Mouse (Mus musculus) lung, embryonic 14.5 days (tissue): ENCODE measurements around the gene Cpne2. TPM values are rescaled to one million over a fixed set of nuclear protein-coding genes. Genes with fewer than 3 reads are reported as not detected.

ENCODE experiments used
- ATAC-seq: fragments of 200-750 bp; cut with Nextera tagmentation; 2 replicates; pipeline ENCODE4 v1.8.0; 2017; ENCODE audit warnings: mild to moderate bottlenecking, moderate TSS enrichment, moderate library complexity; ENCODE audit not compliant: insufficient read depth
- DNase-seq: peaks from one replicate; pipeline ENCODE4 v3.0.0-alpha.2; 2015
- H3K27ac ChIP-seq: fragments of 300-500 bp; sonication (generic); 2 replicates; pipeline ENCODE4 v1.5.1; 2014; ENCODE audit warnings: low read depth, mild to moderate bottlenecking, moderate library complexity
- H3K27me3 ChIP-seq: fragments of 300-500 bp; sonication (generic); 2 replicates; pipeline ENCODE4 v1.6.1; 2014; ENCODE audit warnings: low read length, control low read depth; ENCODE audit not compliant: insufficient read depth
- H3K36me3 ChIP-seq: fragments of 300-500 bp; sonication (generic); 2 replicates; pipeline ENCODE4 v1.6.1; 2014; ENCODE audit warnings: control low read depth; ENCODE audit not compliant: insufficient read depth
- H3K4me1 ChIP-seq: fragments of 300-500 bp; sonication (generic); 2 replicates; pipeline ENCODE4 v1.6.1; 2014; ENCODE audit warnings: antibody characterized with exemption, control low read depth; ENCODE audit not compliant: insufficient read depth
- H3K4me2 ChIP-seq: fragments of 300-500 bp; sonication (generic); 2 replicates; pipeline ENCODE4 v1.6.1; 2014; ENCODE audit warnings: mild to moderate bottlenecking
- H3K4me3 ChIP-seq: fragments of 300-500 bp; sonication (generic); 2 replicates; pipeline ENCODE4 v1.5.1; 2014; ENCODE audit warnings: low read depth, low read length
- H3K9ac ChIP-seq: fragments of 300-500 bp; sonication (generic); 2 replicates; pipeline ENCODE4 v1.6.1; 2014
- H3K9me3 ChIP-seq: fragments of 300-500 bp; sonication (generic); 2 replicates; pipeline ENCODE4 v1.6.1; 2016; ENCODE audit warnings: low read depth, low read length, control low read depth
- CTCF ChIP-seq: IDR thresholded peaks from 2 replicates; pipeline ENCODE4 v1.5.1; 2016; ENCODE audit warnings: antibody characterized with exemption, low read depth
- WGBS: fragments of 180-500 bp; shearing (Covaris S2); extraction: QIAGEN DNeasy Blood & Tissue Kit; methylation state at CpG from one replicate; pipeline ENCODE4 v1.1.7; 2014; 5-methylcytosine and 5-hydroxymethylcytosine counted together
- polyA plus RNA-seq: library from polyadenylated mRNA; unstranded; fragments of >200 nt; fragmentation: Nextera tagmentation; extraction: Ambion mirVana; gene quantifications from 2 replicates; pipeline ENCODE4 v1.2.1, GENCODE M21; 2014

Cpne2 gene
- polyA plus RNA-seq, 1 experiment from 2014 or later, result 12.1 TPM

GRCm38 (mm10) chr8:94515430-94516208 is 17.2 kb upstream of the Cpne2 start:
- Histone ChIP-seq H3K4me3 (no peak overlapping the region), H3K36me3 (no peaks in the 10 kb centered on the region), H3K9ac (no peak overlapping the region), H3K4me2 (no peak overlapping the region), H3K9me3 (no peaks in the 10 kb centered on the region), H3K27me3 (no peaks in the 10 kb centered on the region), H3K27ac (no peak overlapping the region), H3K4me1 (no peaks in the 10 kb centered on the region)
- 67% methylated on average over 5 of the region's 5 CpGs for WGBS
- ATAC-seq (no peak), DNase-seq (no peak)
- no peak for TF ChIP-seq CTCF

DNA sequence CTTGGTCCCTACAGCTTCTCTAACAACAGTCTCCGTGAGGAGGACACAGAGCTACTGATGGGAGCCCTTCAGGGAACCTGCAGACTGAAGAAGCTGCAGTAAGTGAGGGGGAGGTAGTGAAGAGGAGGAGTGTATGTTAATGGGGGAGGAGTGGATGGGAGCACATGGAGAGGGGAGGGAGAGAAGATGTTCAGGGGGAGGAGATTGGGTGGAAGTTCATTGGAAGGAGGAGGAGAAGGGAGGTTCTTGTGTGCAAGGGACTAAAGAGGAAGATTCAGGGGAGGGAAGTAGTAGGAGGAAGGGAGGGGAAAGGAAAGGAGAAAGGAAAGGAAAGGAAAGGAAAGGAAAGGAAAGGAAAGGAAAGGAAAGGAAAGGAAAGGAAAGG is 16.6 kb upstream of the Cpne2 start:
- Histone ChIP-seq H3K27me3 (no peaks in the 10 kb centered on the region), H3K27ac (no peak overlapping the region), H3K9ac (no peak overlapping the region), H3K4me2 (no peak overlapping the region), H3K36me3 (no peaks in the 10 kb centered on the region), H3K4me1 (no peaks in the 10 kb centered on the region), H3K9me3 (no peaks in the 10 kb centered on the region), H3K4me3 (no peak overlapping the region)
- DNase-seq (no peak), ATAC-seq (no peak)
- WGBS, result 17% methylated on average over 1 of the region's 1 CpGs
- no peak for TF ChIP-seq CTCF

GRCm38 (mm10) chr8:94516766-94517165 is 16.0 kb upstream of the Cpne2 start:
- H3K4me2 ChIP-seq, result no peak overlapping the region
- no peak for DNase-seq
- TF ChIP-seq CTCF, result no peak
- H3K4me1 ChIP-seq, result no peaks in the 10 kb centered on the region
- H3K27me3 ChIP-seq, result no peaks in the 10 kb centered on the region
- H3K27ac ChIP-seq, result no peak overlapping the region
- 66% methylated on average over 3 of the region's 3 CpGs for WGBS
- ATAC-seq, result no peak
- no peaks in the 10 kb centered on the region for H3K9me3 ChIP-seq
- no peak overlapping the region for H3K9ac ChIP-seq
- H3K4me3 ChIP-seq, result no peak overlapping the region
- H3K36me3 ChIP-seq, result no peaks in the 10 kb centered on the region

GRCm38 (mm10) chr8:94518331-94518730 is 14.5 kb upstream of the Cpne2 start:
- H3K36me3 ChIP-seq, result no peaks in the 10 kb centered on the region
- no peaks in the 10 kb centered on the region for H3K27me3 ChIP-seq
- ATAC-seq, result no peak
- no peak overlapping the region for H3K4me2 ChIP-seq
- H3K27ac ChIP-seq, result no peak overlapping the region
- no peak for TF ChIP-seq CTCF
- WGBS, result 65% methylated on average over 10 of the region's 10 CpGs
- H3K4me3 ChIP-seq, result no peak overlapping the region
- no peak overlapping the region for H3K9ac ChIP-seq
- H3K9me3 ChIP-seq, result no peaks in the 10 kb centered on the region
- no peaks in the 10 kb centered on the region for H3K4me1 ChIP-seq
- no peak for DNase-seq

DNA sequence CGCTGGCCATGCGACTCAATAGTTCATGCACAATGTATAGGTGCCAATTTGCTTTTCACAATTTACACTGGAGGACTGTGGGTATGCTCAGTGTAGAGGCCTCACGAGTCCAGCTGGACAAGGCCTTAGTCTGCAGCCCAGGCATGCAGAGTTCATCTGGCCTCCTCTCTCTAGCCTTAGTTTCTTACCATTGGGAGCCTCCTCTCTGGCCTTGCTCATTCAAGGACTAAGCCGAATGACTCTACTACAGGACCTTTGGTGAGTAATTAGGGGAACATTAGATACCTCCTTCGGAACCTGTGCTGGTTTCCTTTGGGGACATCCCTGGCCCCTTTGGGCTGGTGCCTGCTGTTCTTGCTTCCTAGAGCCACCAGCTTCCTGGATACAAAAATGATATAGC is 13.8 kb upstream of the Cpne2 start:
- H3K4me1 ChIP-seq, result no peaks in the 10 kb centered on the region
- no peak overlapping the region for H3K27ac ChIP-seq
- ATAC-seq (no peak), DNase-seq (no peak)
- H3K27me3 ChIP-seq, result no peaks in the 10 kb centered on the region
- H3K4me2 ChIP-seq, result no peak overlapping the region
- TF ChIP-seq CTCF, result no peak
- H3K9ac ChIP-seq, result no peak overlapping the region
- H3K9me3 ChIP-seq, result no peaks in the 10 kb centered on the region
- no peaks in the 10 kb centered on the region for H3K36me3 ChIP-seq
- 88% methylated on average over 5 of the region's 5 CpGs for WGBS
- H3K4me3 ChIP-seq, result no peak overlapping the region

DNA sequence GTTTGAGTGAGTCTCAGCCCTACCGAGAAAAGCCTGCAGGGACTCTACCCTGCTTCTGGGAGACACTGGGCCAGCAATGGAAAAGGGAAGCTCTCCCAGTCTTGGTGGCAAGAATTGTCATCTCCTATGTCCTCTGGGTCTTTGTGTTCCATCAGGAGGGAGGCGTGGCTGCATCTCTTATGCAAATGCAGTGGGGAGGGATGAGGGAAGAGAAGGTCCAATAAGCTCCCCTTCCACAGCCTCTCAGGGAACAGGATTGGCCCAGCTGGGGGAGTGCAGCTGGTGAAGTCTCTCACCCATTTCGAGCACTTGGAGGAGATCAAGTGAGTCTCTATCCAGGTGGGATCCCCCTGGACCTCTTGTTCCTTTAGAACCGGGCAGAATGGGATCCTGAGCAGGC is 11.3 kb upstream of the Cpne2 start:
- Histone ChIP-seq H3K4me2 (no peak overlapping the region), H3K9ac (no peak overlapping the region), H3K27me3 (no peaks in the 10 kb centered on the region), H3K4me1 (no peaks in the 10 kb centered on the region), H3K9me3 (no peaks in the 10 kb centered on the region), H3K27ac (no peak overlapping the region), H3K4me3 (no peak overlapping the region), H3K36me3 (no peaks in the 10 kb centered on the region)
- no peak for ATAC-seq
- no peak for TF ChIP-seq CTCF
- no peak for DNase-seq
- WGBS, result 48% methylated on average over 4 of the region's 4 CpGs

GRCm38 (mm10) chr8:94522482-94522881 is 10.3 kb upstream of the Cpne2 start:
- Histone ChIP-seq H3K4me3 (no peak overlapping the region), H3K27ac (no peak overlapping the region), H3K4me1 (no peaks in the 10 kb centered on the region), H3K4me2 (no peak overlapping the region), H3K9ac (no peak overlapping the region), H3K36me3 (no peaks in the 10 kb centered on the region), H3K27me3 (no peaks in the 10 kb centered on the region), H3K9me3 (no peaks in the 10 kb centered on the region)
- no peak for TF ChIP-seq CTCF
- whole genome bisulfite sequencing, result 72% methylated on average over 3 of the region's 3 CpGs
- DNase-seq, result no peak
- ATAC-seq, result no peak
